8 mouse cellular contexts compared by ENCODE assay signal in genomic region chr9:37456481-37456910, GRCm38 (mm10). TPM values are rescaled to one million over a fixed set of nuclear protein-coding genes. Genes with fewer than 3 reads are reported as not detected.
A peak's percentile ranks its signal among the peaks of the same experiment; 100 is the strongest.
DNase-seq lines count a peak whose midpoint lies in the region; ATAC-seq and TF ChIP-seq lines count a peak whose summit lies in the region.

No protein-coding gene starts in this region.

- ATAC-seq in hindbrain, embryonic 15.5 days (ENCODE audit: low FRiP score, low read depth) = peak; percentile 84
- no peak for ATAC-seq in liver, postnatal 0 days

- no peak for DNase-seq in gastrocnemius, adult 2 months
- no peak for DNase-seq in gastrocnemius, adult 8-10 months (ENCODE audit: low spot score in 2 of 2)
- DNase-seq in embryo, embryonic 9.5 days (ENCODE audit: extremely low spot score) = peak; percentile 57
- DNase-seq in liver, postnatal 0 days = no peak
- peak; percentile 28 to 34 for DNase-seq in right cerebral cortex, postnatal 36 days (ENCODE audit: low spot score in 2 of 2)
- no peak for DNase-seq in thymus, postnatal 14 days

- 1% methylated on average over 19 of the region's 20 CpGs for WGBS in hindbrain, embryonic 15.5 days
- WGBS in liver, postnatal 0 days (ENCODE audit: insufficient replicate concordance) = 0% methylated on average over 19 of the region's 20 CpGs

- peak overlapping the region; percentile 60 for H3K4me2 ChIP-seq in hindbrain, embryonic 15.5 days
- H3K4me2 ChIP-seq in liver, postnatal 0 days (ENCODE audit: low read depth, low read length) = no peak overlapping the region

- no peak for TF ChIP-seq EP300 in ES-Bruce4 (IDR thresholded peaks at IDR 0.05; ENCODE audit: insufficient read depth, low read depth, low read length)
- no peak for TF ChIP-seq EP300 in liver, postnatal 0 days (IDR thresholded peaks at IDR 0.05; ENCODE audit: low read depth)

- peak overlapping the region; percentile 43 for H3K4me3 ChIP-seq in gastrocnemius, adult 2 months
- peak overlapping the region; percentile 26 for H3K4me3 ChIP-seq in ES-Bruce4 (ENCODE audit: low read depth, low read length)
- peak overlapping the region; percentile 32 for H3K4me3 ChIP-seq in hindbrain, embryonic 15.5 days
- peak overlapping the region; percentile 13; the same call in 1 of the 2 replicates for H3K4me3 ChIP-seq in liver, postnatal 0 days (ENCODE audit: low read depth, low read length)

- H3K27me3 ChIP-seq in ES-Bruce4 (ENCODE audit: control insufficient read depth, insufficient read depth, low read length, poor library complexity, severe bottlenecking) = peaks cover 21% of the 10 kb centered on the region
- H3K27me3 ChIP-seq in hindbrain, embryonic 15.5 days = peaks cover 9% of the 10 kb centered on the region; the same call in 1 of the 2 replicates
- H3K27me3 ChIP-seq in liver, postnatal 0 days (ENCODE audit: insufficient read depth, low read length) = peaks cover 86% of the 10 kb centered on the region

- H3K27ac ChIP-seq in gastrocnemius, adult 2 months = no peak overlapping the region
- no peak overlapping the region for H3K27ac ChIP-seq in ES-Bruce4 (ENCODE audit: insufficient read depth, low read length)
- peak overlapping the region; percentile 23 for H3K27ac ChIP-seq in hindbrain, embryonic 15.5 days (replicated peaks)
- no peak overlapping the region for H3K27ac ChIP-seq in liver, postnatal 0 days (ENCODE audit: low read depth)

- TF ChIP-seq POLR2A in ES-Bruce4 (IDR thresholded peaks at IDR 0.05; ENCODE audit: insufficient read depth, low read length) = no peak

- intact Hi-C loops in gastrocnemius, adult 2 months (cut with DNase I) = no loop called here

- no peak for TF ChIP-seq CTCF in gastrocnemius, adult 2 months (IDR thresholded peaks at IDR 0.05)
- TF ChIP-seq CTCF in ES-Bruce4 (IDR thresholded peaks at IDR 0.05; ENCODE audit: low read depth, low read length) = no peak
- no peak for TF ChIP-seq CTCF in liver, postnatal 0 days (IDR thresholded peaks at IDR 0.05; ENCODE audit: low read depth)

- peak overlapping the region; percentile 22; the same call in 1 of the 2 replicates for H3K9ac ChIP-seq in ES-Bruce4 (ENCODE audit: low read depth, poor library complexity, severe bottlenecking)
- peak overlapping the region; percentile 33 for H3K9ac ChIP-seq in hindbrain, embryonic 15.5 days
- no peak overlapping the region for H3K9ac ChIP-seq in liver, postnatal 0 days (replicated peaks)

- H3K4me1 ChIP-seq in ES-Bruce4 (ENCODE audit: control insufficient read depth, insufficient read depth, low read length) = no peaks in the 10 kb centered on the region
- peaks cover 64% of the 10 kb centered on the region for H3K4me1 ChIP-seq in hindbrain, embryonic 15.5 days (replicated peaks)
- H3K4me1 ChIP-seq in liver, postnatal 0 days (ENCODE audit: insufficient read depth) = peaks cover 7% of the 10 kb centered on the region

- no peaks in the 10 kb centered on the region for H3K36me3 ChIP-seq in ES-Bruce4 (ENCODE audit: control insufficient read depth, insufficient read depth, low read length, poor library complexity, severe bottlenecking)
- no peaks in the 10 kb centered on the region for H3K36me3 ChIP-seq in hindbrain, embryonic 15.5 days
- H3K36me3 ChIP-seq in liver, postnatal 0 days (replicated peaks; ENCODE audit: insufficient read depth, low read length) = no peaks in the 10 kb centered on the region

- no peaks in the 10 kb centered on the region for H3K9me3 ChIP-seq in ES-Bruce4 (replicated peaks; ENCODE audit: control insufficient read depth, insufficient read depth, low read length, poor library complexity, severe bottlenecking)
- no peaks in the 10 kb centered on the region for H3K9me3 ChIP-seq in hindbrain, embryonic 15.5 days
- no peaks in the 10 kb centered on the region for H3K9me3 ChIP-seq in liver, postnatal 0 days (ENCODE audit: low read length)

RNA-seq across cellular contexts. Expression of gene Robo3, which starts 23.4 kb away (rescaled TPM):
- total RNA-seq in gastrocnemius, adult 2 months (2021) = not detected
- total RNA-seq in gastrocnemius, adult 8-10 months (2022) = not detected
- polyA plus RNA-seq in ES-Bruce4 (2011; ENCODE audit: insufficient read depth, insufficient read length, low read depth, missing spikeins) = 1.5 and 1.7 TPM in 2 replicates
- polyA plus RNA-seq in hindbrain, embryonic 15.5 days (2015; fragmentation: Nextera tagmentation; extraction: Ambion mirVana) = 13.0 and 14.1 TPM in 2 replicates
- 0.05 and 0.06 TPM in 2 replicates for polyA plus RNA-seq in liver, postnatal 0 days (2015; fragmentation: Nextera tagmentation; extraction: Ambion mirVana)

RNA-seq across cellular contexts. Expression of gene Msantd2, which starts 32.6 kb away (rescaled TPM):
- total RNA-seq in gastrocnemius, adult 2 months (2021) = 1 to 10 TPM; 4.0 to 5.1 TPM
- total RNA-seq in gastrocnemius, adult 8-10 months (2022) = 1 to 10 TPM; 2.2 to 3.2 (median 2.3) TPM
- polyA plus RNA-seq in ES-Bruce4 (2011; ENCODE audit: insufficient read depth, insufficient read length, low read depth, missing spikeins) = 85.4 and 85.6 TPM in 2 replicates
- polyA plus RNA-seq in hindbrain, embryonic 15.5 days (2015; fragmentation: Nextera tagmentation; extraction: Ambion mirVana) = 27.9 and 29.7 TPM in 2 replicates
- 3.0 and 3.3 TPM in 2 replicates for polyA plus RNA-seq in liver, postnatal 0 days (2015; fragmentation: Nextera tagmentation; extraction: Ambion mirVana)

RNA-seq across cellular contexts. Expression of gene Robo4, which starts 54.8 kb away (rescaled TPM):
- total RNA-seq in gastrocnemius, adult 2 months (2021) = 10 to 100 TPM in 1 of 2 experiments, 1 to 10 TPM in 1; 8.6 to 10.6 TPM
- 1 to 10 TPM; 6.8 to 9.2 (median 7.1) TPM for total RNA-seq in gastrocnemius, adult 8-10 months (2022)
- polyA plus RNA-seq in ES-Bruce4 (2011; ENCODE audit: insufficient read depth, insufficient read length, low read depth, missing spikeins) = 0.64 TPM in 1 of 2 replicates, not detected in the other
- polyA plus RNA-seq in hindbrain, embryonic 15.5 days (2015; fragmentation: Nextera tagmentation; extraction: Ambion mirVana) = 4.6 and 8.2 TPM in 2 replicates
- polyA plus RNA-seq in liver, postnatal 0 days (2015; fragmentation: Nextera tagmentation; extraction: Ambion mirVana) = 2.5 and 3.5 TPM in 2 replicates

Comparison
In these comparisons a context has a peak if more than half of its experiments do, and no peak if none do; other contexts are left out.
1. DNase-seq: peak in embryo, embryonic 9.5 days (single experiment) and right cerebral cortex, postnatal 36 days (2 of 2); none in gastrocnemius, adult 2 months (single experiment), gastrocnemius, adult 8-10 months (0 of 2), liver, postnatal 0 days (single experiment) and thymus, postnatal 14 days (single experiment).
2. Peak in every context shown above with its lines, with median percentiles within 50 percentile points of each other: H3K4me3 ChIP-seq.